Mouse (Mus musculus) C2C12 (cell line): ENCODE results near the gene St6galnac5.

Source experiments
- CEBPB ChIP-seq: IDR thresholded peaks from one replicate; pipeline ENCODE4 v1.6.1; 2011; ENCODE audit warnings: low read depth, mild to moderate bottlenecking, control low read depth, moderate library complexity
- CTCF ChIP-seq: IDR thresholded peaks from one replicate; pipeline ENCODE4 v1.5.1; 2011; ENCODE audit not compliant: control insufficient read depth, insufficient read depth, insufficient read length
- FOSL1 ChIP-seq: IDR thresholded peaks from one replicate; pipeline ENCODE4 v1.8.0; 2011; ENCODE audit warnings: mild to moderate bottlenecking, low read length; ENCODE audit not compliant: poor library complexity, insufficient read depth, severe bottlenecking
- MAX ChIP-seq: IDR thresholded peaks from one replicate; pipeline ENCODE4 v1.6.1; 2011; ENCODE audit warnings: mild to moderate bottlenecking, control low read depth

DNA sequence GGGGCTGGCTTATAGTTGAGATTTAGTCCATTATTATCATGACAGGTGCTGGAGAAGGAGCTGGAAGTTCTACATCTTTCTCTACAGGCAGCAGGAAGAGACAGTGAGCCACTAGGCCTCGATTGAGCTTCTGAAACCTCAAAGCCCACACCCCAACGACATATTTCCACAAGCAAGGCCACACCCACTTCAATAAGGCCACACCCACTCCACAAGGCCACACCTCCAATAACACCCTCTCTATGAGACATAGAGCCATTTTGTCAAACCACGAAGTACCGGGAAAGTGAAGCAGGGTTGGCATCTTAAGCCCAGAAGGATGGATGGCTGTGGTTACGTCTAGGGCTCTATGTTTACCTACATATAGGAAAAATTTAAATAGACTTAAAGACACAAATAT lies 84.8 kb downstream of the St6galnac5 start:
- TF ChIP-seq CTCF (no peak), MAX (no peak), FOSL1 (no peak), CEBPB (no peak)
